Mouse (Mus musculus) spleen, postnatal 14 days (tissue): ENCODE measurements around the gene Yipf3.

ENCODE experiments used
- DNase-seq, 2 experiments: peaks; one replicate each; pipeline ENCODE4 v3.0.0; 2021 to 2022; ENCODE audit warnings: low spot score in 2 of 2

Gene Yipf3

GRCm38 (mm10) chr17:46254106-46254505 lies 6.2 kb downstream of the Yipf3 start:
- peak in 1 of 2 experiments; percentile 11 for DNase-seq

- no peak for DNase-seq
These were observed 7.3 kb downstream of the Yipf3 start for GRCm38 (mm10) chr17:46255147-46255546.

GRCm38 (mm10) chr17:46258279-46259053 lies 10.6 kb downstream of the Yipf3 start:
- DNase-seq: no peak

GRCm38 (mm10) chr17:46259675-46260074 lies 11.8 kb downstream of the Yipf3 start:
- DNase-seq: no peak

- DNase-seq: no peak
These were observed 14.4 kb downstream of the Yipf3 start for GRCm38 (mm10) chr17:46262201-46262694.

- no peak for DNase-seq
These were observed 17.6 kb downstream of the Yipf3 start for GRCm38 (mm10) chr17:46265502-46265901.

- DNase-seq: peak; percentile 32 to 59
These were observed 18.2 kb downstream of the Yipf3 start for GRCm38 (mm10) chr17:46265918-46266618.

- DNase-seq: no peak
These were observed 19.1 kb downstream of the Yipf3 start for GRCm38 (mm10) chr17:46266986-46267385.

GRCm38 (mm10) chr17:46267511-46267910 lies 19.6 kb downstream of the Yipf3 start:
- no peak for DNase-seq

GRCm38 (mm10) chr17:46268026-46268720 lies 20.3 kb downstream of the Yipf3 start:
- no peak for DNase-seq

- no peak for DNase-seq
These were observed 22.1 kb downstream of the Yipf3 start for GRCm38 (mm10) chr17:46269771-46270534.

- no peak for DNase-seq
These were observed 24.2 kb downstream of the Yipf3 start for GRCm38 (mm10) chr17:46272058-46272457.

GRCm38 (mm10) chr17:46272675-46273074 lies 24.8 kb downstream of the Yipf3 start:
- no peak for DNase-seq

- no peak for DNase-seq
These were observed 25.9 kb downstream of the Yipf3 start for GRCm38 (mm10) chr17:46273803-46274236.

- no peak for DNase-seq
These were observed 26.6 kb downstream of the Yipf3 start for GRCm38 (mm10) chr17:46274465-46274864.

- DNase-seq: no peak
These were observed 27.2 kb downstream of the Yipf3 start for GRCm38 (mm10) chr17:46275034-46275433.

- DNase-seq: no peak
These were observed 27.6 kb downstream of the Yipf3 start for GRCm38 (mm10) chr17:46275506-46275905.

- no peak for DNase-seq
These were observed 29.7 kb downstream of the Yipf3 start for GRCm38 (mm10) chr17:46277586-46277985.

- DNase-seq: no peak
These were observed 30.3 kb downstream of the Yipf3 start for GRCm38 (mm10) chr17:46278011-46278765.

GRCm38 (mm10) chr17:46282483-46283123 lies 34.7 kb downstream of the Yipf3 start, which contains the start of gene Tjap1:
Gene Tjap1, minus strand, starts transcription at chr17:46283026.
- peak; percentile 62 to 74 for DNase-seq
